Mouse (Mus musculus) gastrocnemius, postnatal 4 days (tissue): ENCODE data around the gene Btbd35f5. TPM values are rescaled to one million over a fixed set of nuclear protein-coding genes. Genes with fewer than 3 reads are reported as not detected.
"Not testable (repeated sequence)": the region's sequence is repeated elsewhere in the genome, so short reads cannot be mapped to it uniquely, and the experiment has no call there.

ENCODE experiments used
- DNase-seq, 2 experiments: peaks; one replicate each; pipeline ENCODE4 v3.0.0; 2021 to 2022; ENCODE audit warnings: low spot score in 2 of 2, mixed read lengths in 2 of 2
- long read RNA-seq, 2 experiments: library from polyadenylated mRNA; stranded (forward); transcript quantifications; one replicate each; pipeline ENCODE4 v2.0.0; 2021
- total RNA-seq, 2 experiments: library from RNA; stranded (reverse); gene quantifications; 2 replicates each; pipeline ENCODE4 v1.2.3; 2021

The Btbd35f5 gene
- not detected for total RNA-seq
- long read RNA-seq, experiment 1: 0 reads
- long read RNA-seq, experiment 2: 0 reads

GRCm38 (mm10) chrX:32973597-32973996 is at the start of gene Btbd35f5:
Btbd35f5 (plus strand) TSS chrX:32973897.
- not testable (repeated sequence) for DNase-seq

- not testable (repeated sequence) for DNase-seq
Measured at GRCm38 (mm10) chrX:32941468-32941867, 32.2 kb upstream of the Btbd35f5 start, which contains the start of gene Gm21789. Gm21789 (plus strand) TSS chrX:32941768.

Other genes starting within 250 kb of the Btbd35f5 start
- not detected for gene Btbd35f21, start 247.8 kb upstream of the Btbd35f5 start, total RNA-seq
- not detected for gene Btbd35f30, start 79.3 kb upstream of the Btbd35f5 start, total RNA-seq
- not detected for gene Gm21789, start 32.1 kb upstream of the Btbd35f5 start, total RNA-seq